Mouse (Mus musculus): ENCODE data around the gene Tenm4.

Gene Tenm4

GRCm38 (mm10) chr7:96706531-96706930 lies 535.5 kb downstream of the Tenm4 start:
- no peak for DNase-seq

- no peak for DNase-seq
Measured at GRCm38 (mm10) chr7:96707112-96707511, 536.1 kb downstream of the Tenm4 start.

- no peak for DNase-seq
Measured at GRCm38 (mm10) chr7:96708071-96708470, 537.0 kb downstream of the Tenm4 start.

- no peak for DNase-seq
Measured at GRCm38 (mm10) chr7:96708561-96708960, 537.5 kb downstream of the Tenm4 start.

- DNase-seq: no peak
Measured at GRCm38 (mm10) chr7:96708968-96709367, 537.9 kb downstream of the Tenm4 start.

GRCm38 (mm10) chr7:96709891-96710290 lies 538.8 kb downstream of the Tenm4 start:
- DNase-seq: no peak

- no peak for DNase-seq
Measured at GRCm38 (mm10) chr7:96710658-96711071, 539.6 kb downstream of the Tenm4 start.

GRCm38 (mm10) chr7:96712876-96713275 lies 541.8 kb downstream of the Tenm4 start:
- DNase-seq: no peak

- no peak for DNase-seq
Measured at GRCm38 (mm10) chr7:96716911-96717310, 545.9 kb downstream of the Tenm4 start.

GRCm38 (mm10) chr7:96718201-96719155 lies 547.4 kb downstream of the Tenm4 start:
- no peak for DNase-seq

GRCm38 (mm10) chr7:96719926-96720325 lies 548.9 kb downstream of the Tenm4 start:
- no peak for DNase-seq

GRCm38 (mm10) chr7:96720465-96720864 lies 549.4 kb downstream of the Tenm4 start:
- no peak for DNase-seq

- no peak for DNase-seq
Measured at GRCm38 (mm10) chr7:96722796-96723195, 551.8 kb downstream of the Tenm4 start.

- no peak for DNase-seq
Measured at GRCm38 (mm10) chr7:96725603-96726002, 554.6 kb downstream of the Tenm4 start.

GRCm38 (mm10) chr7:96730360-96730759 lies 559.3 kb downstream of the Tenm4 start:
- DNase-seq: no peak

GRCm38 (mm10) chr7:96731947-96732346 lies 560.9 kb downstream of the Tenm4 start:
- DNase-seq: no peak

GRCm38 (mm10) chr7:96734315-96735058 lies 563.4 kb downstream of the Tenm4 start:
- DNase-seq: no peak

- DNase-seq: no peak
Measured at GRCm38 (mm10) chr7:96740631-96741030, 569.6 kb downstream of the Tenm4 start.

- DNase-seq: no peak
Measured at GRCm38 (mm10) chr7:96742221-96742620, 571.2 kb downstream of the Tenm4 start.

- DNase-seq: peak; percentile 14
Measured at GRCm38 (mm10) chr7:96745956-96746355, 574.9 kb downstream of the Tenm4 start.

GRCm38 (mm10) chr7:96746706-96747105 lies 575.7 kb downstream of the Tenm4 start:
- no peak for DNase-seq

GRCm38 (mm10) chr7:96748538-96749045 lies 577.5 kb downstream of the Tenm4 start:
- no peak for DNase-seq

- DNase-seq: no peak
Measured at GRCm38 (mm10) chr7:96749753-96750152, 578.7 kb downstream of the Tenm4 start.

- no peak for DNase-seq
Measured at GRCm38 (mm10) chr7:96751236-96751635, 580.2 kb downstream of the Tenm4 start.
